Mouse (Mus musculus) lung, postnatal 4 days (tissue): ENCODE results near the gene Fam189b.
A peak's percentile ranks its signal among the peaks of the same experiment; 100 is the strongest.

Experiments used
- DNase-seq, 2 experiments: peaks; one replicate each; pipeline ENCODE4 v3.0.0; 2021

The Fam189b gene

DNA sequence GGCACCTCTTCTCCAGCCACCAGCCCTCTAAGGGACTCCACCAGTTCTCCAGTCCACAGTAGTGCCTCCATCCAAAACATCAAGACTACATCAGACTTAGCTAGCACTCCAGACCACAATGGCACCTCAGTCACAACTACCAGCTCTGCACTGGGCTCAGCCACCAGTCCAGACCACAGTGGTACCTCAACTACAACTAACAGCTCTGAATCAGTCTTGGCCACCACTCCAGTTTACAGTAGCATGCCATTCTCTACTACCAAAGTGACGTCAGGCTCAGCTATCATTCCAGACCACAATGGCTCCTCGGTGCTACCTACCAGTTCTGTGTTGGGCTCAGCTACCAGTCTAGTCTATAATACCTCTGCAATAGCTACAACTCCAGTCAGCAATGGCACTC is 47.6 kb downstream of the Fam189b start:
- DNase-seq: no peak

DNA sequence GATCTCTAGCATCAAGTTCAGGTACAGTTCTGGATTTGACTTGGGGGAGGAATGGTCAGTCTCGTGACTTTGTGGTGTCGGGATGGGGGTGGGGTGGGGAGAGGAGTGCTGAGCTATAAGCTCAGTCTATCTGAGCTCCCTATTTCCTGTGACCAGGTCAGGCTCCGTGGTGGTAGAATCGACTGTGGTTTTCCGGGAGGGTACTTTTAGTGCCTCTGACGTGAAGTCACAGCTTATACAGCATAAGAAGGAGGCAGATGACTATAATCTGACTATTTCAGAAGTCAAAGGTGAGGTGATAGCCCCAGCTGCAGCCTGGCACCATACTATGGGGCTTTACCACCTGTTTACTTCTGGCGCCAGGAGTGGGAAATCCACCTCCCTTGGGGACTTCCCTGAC is 48.4 kb downstream of the Fam189b start:
- no peak for DNase-seq

- DNase-seq: peak in 1 of 2 experiments; percentile 29
These were observed 48.9 kb downstream of the Fam189b start for GRCm38 (mm10) chr3:89231772-89232275.

- peak; percentile 62 to 73 for DNase-seq
These were observed 49.7 kb downstream of the Fam189b start for GRCm38 (mm10) chr3:89232614-89233013.

DNA sequence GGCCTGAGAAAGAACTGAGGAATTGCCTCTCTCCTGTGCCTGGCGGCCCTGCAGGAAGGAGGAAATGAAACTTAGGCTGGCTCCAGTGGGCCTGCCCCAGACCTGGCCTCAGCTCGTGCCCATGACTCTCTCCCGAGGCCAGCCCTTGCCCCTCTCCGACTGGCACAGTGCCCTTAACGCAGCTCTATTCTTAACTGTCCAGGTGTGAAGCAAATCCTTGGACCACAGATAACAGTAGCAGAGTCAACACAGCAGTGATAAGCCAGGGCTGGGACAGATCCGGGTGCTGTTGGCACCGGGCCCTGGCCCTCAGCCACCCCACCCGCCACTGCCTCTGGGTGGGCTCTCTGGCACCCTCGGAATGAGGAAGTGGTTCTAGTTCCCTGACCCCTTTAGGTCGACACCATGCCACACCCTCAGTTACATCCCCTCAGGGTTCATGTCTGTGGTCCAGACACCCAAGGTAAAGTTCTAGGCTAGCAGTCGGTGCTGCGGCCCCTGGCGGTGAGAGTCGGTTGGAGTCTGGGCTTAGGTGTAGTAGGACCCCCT is 50.7 kb downstream of the Fam189b start:
- DNase-seq: peak; percentile 76 to 85

DNA sequence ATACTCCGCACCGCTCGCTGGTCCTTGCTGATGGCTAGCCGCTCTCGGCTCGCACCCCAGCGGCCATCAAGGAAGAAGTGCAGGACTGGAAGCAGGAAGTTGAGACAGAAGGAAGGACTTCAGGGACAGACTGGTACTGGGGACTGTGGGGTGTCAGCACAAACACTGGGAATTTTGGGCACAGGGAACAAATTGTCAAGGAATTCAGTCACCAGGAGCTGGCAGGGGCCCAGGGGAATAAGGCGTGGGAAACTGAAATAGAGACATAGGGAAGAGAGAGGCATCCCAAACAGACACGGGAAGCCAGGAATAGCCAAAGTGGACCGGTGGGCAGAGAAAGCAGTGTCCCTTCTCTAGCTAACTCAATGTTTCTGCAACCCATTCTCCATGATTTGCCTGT is 53.6 kb downstream of the Fam189b start:
- DNase-seq: peak in 1 of 2 experiments; percentile 18

GRCm38 (mm10) chr3:89237682-89238081 is 54.7 kb downstream of the Fam189b start:
- DNase-seq: no peak

- no peak for DNase-seq
These were observed 55.6 kb downstream of the Fam189b start for GRCm38 (mm10) chr3:89238494-89238893.
